Mouse (Mus musculus): ENCODE measurements around the gene Gcdh. TPM values are rescaled to one million over a fixed set of nuclear protein-coding genes. Genes with fewer than 3 reads are reported as not detected.

Gcdh gene
- polyA plus RNA-seq, 2 experiments, result 29.8 to 58.9 TPM

DNA sequence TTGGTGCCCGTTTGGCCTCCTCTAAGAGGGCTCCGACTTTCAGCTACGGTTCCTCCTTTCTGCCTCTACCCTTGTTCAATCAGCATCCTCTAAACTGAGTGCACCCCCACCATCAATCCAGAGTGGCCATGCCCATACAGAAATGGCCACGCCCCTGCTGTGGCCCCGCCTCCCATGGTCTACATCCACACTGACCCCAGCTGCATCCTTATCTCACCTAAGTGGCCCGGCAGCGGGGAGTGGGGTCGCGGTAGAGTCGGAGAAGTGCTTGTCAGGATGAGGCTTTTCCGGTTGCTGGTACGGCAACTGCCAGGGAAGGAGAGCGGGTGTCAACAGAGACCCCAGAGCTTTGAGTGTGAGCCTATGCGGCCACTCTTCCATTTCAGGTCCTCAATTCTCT, 41.8 kb upstream of the Gcdh start:
- WGBS, result 6% methylated on average over 14 of the region's 14 CpGs
- Histone ChIP-seq H3K27ac (replicated peaks; ENCODE audit: low read depth, low read length) (no peak overlapping the region), H3K9ac (ENCODE audit: low read depth, low read length, severe bottlenecking) (no peak overlapping the region), H3K4me2 (replicated peaks; ENCODE audit: low read depth, low read length, severe bottlenecking) (no peak overlapping the region), H3K9me3 (ENCODE audit: control insufficient read depth, low read length) (no peaks in the 10 kb centered on the region), H3K27me3 (ENCODE audit: control insufficient read depth, insufficient read depth, low read length) (peaks cover 54% of the 10 kb centered on the region), H3K4me1 (ENCODE audit: control insufficient read depth, insufficient read depth, low read length) (peaks cover 6% of the 10 kb centered on the region), H3K36me3 (ENCODE audit: control insufficient read depth, insufficient read depth, low read length) (no peaks in the 10 kb centered on the region), H3K4me3 (replicated peaks; ENCODE audit: low read length) (no peak overlapping the region)
- TF ChIP-seq POLR2A (IDR thresholded peaks at IDR 0.05; ENCODE audit: borderline replicate concordance, extremely low read depth, insufficient read depth, insufficient read length), result no peak
- ATAC-seq (ENCODE audit: low FRiP score, low read depth), result no peak
- DNase-seq (ENCODE audit: low spot score), result no peak

DNA sequence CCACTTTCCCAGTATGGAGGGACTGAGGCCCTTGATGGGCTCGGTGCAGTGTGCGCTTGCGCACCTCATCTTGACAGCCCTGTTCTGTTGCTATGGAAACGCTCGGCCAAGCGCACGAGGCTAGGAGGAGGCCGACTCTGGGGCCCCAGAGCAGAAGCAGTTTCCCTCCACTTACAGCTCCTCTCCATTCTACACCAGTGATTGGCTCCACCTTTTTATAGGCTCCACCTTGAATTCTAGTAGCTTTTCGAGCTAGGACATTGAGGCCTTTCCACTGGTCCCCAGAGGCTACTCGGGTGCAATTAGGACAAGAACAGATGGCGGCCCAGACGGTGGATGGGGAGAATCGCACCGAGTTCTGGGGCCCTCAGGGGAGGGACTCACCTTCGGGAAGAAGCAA, 41.1 kb upstream of the Gcdh start:
- under 1% methylated on average over 15 of the region's 15 CpGs for WGBS
- Histone ChIP-seq H3K9me3 (ENCODE audit: control insufficient read depth, low read length) (no peaks in the 10 kb centered on the region), H3K4me1 (ENCODE audit: control insufficient read depth, insufficient read depth, low read length) (peaks cover 6% of the 10 kb centered on the region), H3K27me3 (ENCODE audit: control insufficient read depth, insufficient read depth, low read length) (peaks cover 60% of the 10 kb centered on the region), H3K36me3 (ENCODE audit: control insufficient read depth, insufficient read depth, low read length) (no peaks in the 10 kb centered on the region), H3K9ac (ENCODE audit: low read depth, low read length, severe bottlenecking) (no peak overlapping the region), H3K27ac (replicated peaks; ENCODE audit: low read depth, low read length) (no peak overlapping the region), H3K4me2 (replicated peaks; ENCODE audit: low read depth, low read length, severe bottlenecking) (no peak overlapping the region), H3K4me3 (replicated peaks; ENCODE audit: low read length) (no peak overlapping the region)
- no peak for ATAC-seq (ENCODE audit: low FRiP score, low read depth)
- TF ChIP-seq POLR2A (IDR thresholded peaks at IDR 0.05; ENCODE audit: borderline replicate concordance, extremely low read depth, insufficient read depth, insufficient read length), result no peak
- peak; percentile 29 for DNase-seq (ENCODE audit: low spot score)

DNA sequence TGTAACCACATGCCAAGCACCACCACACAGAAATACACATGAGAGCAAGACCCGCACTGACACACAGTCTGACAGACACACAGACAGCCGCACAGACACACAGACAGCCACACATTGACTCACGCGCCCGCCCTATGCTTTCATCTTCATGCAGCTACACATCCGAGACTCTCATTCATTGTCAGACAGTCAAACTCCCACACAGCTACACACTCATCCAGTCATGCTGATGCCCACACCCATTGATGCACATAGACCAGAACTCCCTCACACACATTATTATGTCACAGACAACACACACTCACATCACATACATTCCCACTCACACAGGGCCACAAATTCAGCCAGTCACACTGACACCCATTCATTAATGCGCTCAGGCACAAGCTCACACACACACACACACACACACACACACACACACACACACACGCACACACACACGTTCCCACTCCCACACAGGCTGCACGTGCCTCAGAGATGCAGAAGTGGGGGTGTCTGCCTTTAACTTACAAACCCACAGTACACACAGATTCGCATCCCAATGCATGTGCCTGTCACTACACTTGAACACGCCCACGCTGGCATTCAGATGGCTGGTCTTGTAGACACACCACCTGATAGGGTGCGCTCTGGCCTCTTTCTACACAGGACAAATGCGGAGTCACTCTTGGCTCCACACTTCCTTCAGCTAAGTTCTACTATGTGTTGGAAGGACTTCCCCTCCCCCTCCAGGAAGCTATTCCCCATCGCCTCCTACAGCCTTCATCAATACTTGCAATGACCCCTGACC, 40.2 kb upstream of the Gcdh start:
- no peak overlapping the region for H3K4me3 ChIP-seq (replicated peaks; ENCODE audit: low read length)
- no peaks in the 10 kb centered on the region for H3K9me3 ChIP-seq (ENCODE audit: control insufficient read depth, low read length)
- WGBS, result 78% methylated on average over 16 of the region's 16 CpGs
- no peak overlapping the region for H3K27ac ChIP-seq (replicated peaks; ENCODE audit: low read depth, low read length)
- no peaks in the 10 kb centered on the region for H3K36me3 ChIP-seq (ENCODE audit: control insufficient read depth, insufficient read depth, low read length)
- peaks cover 6% of the 10 kb centered on the region for H3K4me1 ChIP-seq (ENCODE audit: control insufficient read depth, insufficient read depth, low read length)
- no peak overlapping the region for H3K4me2 ChIP-seq (replicated peaks; ENCODE audit: low read depth, low read length, severe bottlenecking)
- no peak for TF ChIP-seq POLR2A (IDR thresholded peaks at IDR 0.05; ENCODE audit: borderline replicate concordance, extremely low read depth, insufficient read depth, insufficient read length)
- peaks cover 68% of the 10 kb centered on the region for H3K27me3 ChIP-seq (ENCODE audit: control insufficient read depth, insufficient read depth, low read length)
- no peak overlapping the region for H3K9ac ChIP-seq (ENCODE audit: low read depth, low read length, severe bottlenecking)
- ATAC-seq (ENCODE audit: low FRiP score, low read depth), result no peak
- no peak for DNase-seq (ENCODE audit: low spot score)

DNA sequence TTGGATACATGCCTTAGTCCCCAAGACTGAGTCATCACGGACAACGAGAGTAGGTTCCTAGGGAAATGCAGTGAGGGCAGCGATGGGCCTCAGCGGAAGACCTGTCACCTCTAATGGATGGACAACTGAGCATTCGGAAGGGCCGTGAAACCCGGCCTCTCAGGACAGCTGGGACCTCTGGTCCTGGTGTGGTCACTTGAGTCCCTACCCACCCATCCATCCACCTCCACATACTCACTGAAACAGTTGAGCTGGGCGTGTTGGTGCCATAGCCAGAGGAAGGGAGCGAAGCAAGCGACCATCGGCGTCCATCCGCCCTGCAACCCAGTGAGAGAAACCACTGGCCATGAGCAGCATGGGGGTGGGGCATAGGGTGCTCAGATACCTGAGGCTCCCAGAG, 36.9 kb upstream of the Gcdh start:
- Histone ChIP-seq H3K9me3 (ENCODE audit: control insufficient read depth, low read length) (no peaks in the 10 kb centered on the region), H3K4me1 (ENCODE audit: control insufficient read depth, insufficient read depth, low read length) (peaks cover 3% of the 10 kb centered on the region; the same call in 1 of the 2 replicates), H3K27me3 (ENCODE audit: control insufficient read depth, insufficient read depth, low read length) (peaks cover 39% of the 10 kb centered on the region), H3K36me3 (ENCODE audit: control insufficient read depth, insufficient read depth, low read length) (no peaks in the 10 kb centered on the region), H3K4me2 (replicated peaks; ENCODE audit: low read depth, low read length, severe bottlenecking) (no peak overlapping the region), H3K9ac (ENCODE audit: low read depth, low read length, severe bottlenecking) (no peak overlapping the region), H3K4me3 (replicated peaks; ENCODE audit: low read length) (no peak overlapping the region), H3K27ac (replicated peaks; ENCODE audit: low read depth, low read length) (no peak overlapping the region)
- ATAC-seq (ENCODE audit: low FRiP score, low read depth) (no peak), DNase-seq (ENCODE audit: low spot score) (no peak)
- WGBS, result 89% methylated on average over 13 of the region's 13 CpGs
- TF ChIP-seq POLR2A (IDR thresholded peaks at IDR 0.05; ENCODE audit: borderline replicate concordance, extremely low read depth, insufficient read depth, insufficient read length), result no peak

DNA sequence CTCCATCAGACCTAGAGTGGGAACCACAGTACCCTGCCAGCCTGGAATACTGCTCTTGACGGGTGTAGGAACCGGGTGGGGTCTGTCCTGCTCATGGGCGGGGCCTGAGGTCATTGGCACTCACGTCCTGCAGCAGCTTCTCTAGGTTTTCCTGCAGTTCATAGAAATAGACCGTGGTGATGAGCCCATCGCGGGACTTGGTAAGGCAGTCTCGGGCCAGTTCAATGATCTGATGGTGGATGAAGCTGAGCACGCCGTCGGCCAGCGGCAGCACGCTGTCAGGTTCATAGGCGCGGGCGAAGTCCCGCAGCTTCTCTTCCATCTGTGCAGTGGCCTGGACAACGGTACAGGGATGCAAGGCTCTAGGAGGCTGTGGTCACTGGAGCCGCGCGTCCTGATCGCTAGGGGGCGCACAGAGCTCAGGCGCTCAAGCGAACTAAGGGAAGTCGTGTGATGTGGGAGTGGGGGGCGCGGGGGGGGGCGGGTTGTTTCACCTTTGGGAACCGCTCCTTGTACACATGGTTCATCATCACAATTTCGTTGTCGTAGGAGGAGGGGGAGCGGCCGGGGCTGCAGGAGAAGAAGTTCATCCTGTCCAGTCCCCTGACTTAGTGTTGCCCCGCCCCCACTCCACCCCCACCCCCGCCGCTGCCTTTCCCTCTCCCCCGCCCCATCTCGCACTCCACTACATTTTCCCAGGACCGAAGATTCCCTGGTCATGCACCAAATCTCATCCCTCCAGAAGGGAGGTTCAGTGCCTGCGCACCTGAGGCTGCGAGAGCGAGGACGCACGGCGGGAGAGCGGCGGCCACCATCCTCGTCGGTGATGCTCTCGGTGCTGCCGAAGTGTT, 35.0 kb upstream of the Gcdh start:
- DNase-seq (ENCODE audit: low spot score), result peak; percentile 46
- peaks cover 23% of the 10 kb centered on the region for H3K27me3 ChIP-seq (ENCODE audit: control insufficient read depth, insufficient read depth, low read length)
- ATAC-seq (ENCODE audit: low FRiP score, low read depth), result peak; percentile 82
- 4% methylated on average over 46 of the region's 52 CpGs for WGBS
- H3K4me1 ChIP-seq (ENCODE audit: control insufficient read depth, insufficient read depth, low read length), result no peaks in the 10 kb centered on the region
- no peak for TF ChIP-seq POLR2A (IDR thresholded peaks at IDR 0.05; ENCODE audit: borderline replicate concordance, extremely low read depth, insufficient read depth, insufficient read length)
- H3K9ac ChIP-seq (ENCODE audit: low read depth, low read length, severe bottlenecking), result peak overlapping the region; percentile 28; the same call in 1 of the 2 replicates
- H3K9me3 ChIP-seq (ENCODE audit: control insufficient read depth, low read length), result no peaks in the 10 kb centered on the region
- H3K36me3 ChIP-seq (ENCODE audit: control insufficient read depth, insufficient read depth, low read length), result no peaks in the 10 kb centered on the region
- peak overlapping the region; percentile 35 for H3K4me3 ChIP-seq (replicated peaks; ENCODE audit: low read length)
- peak overlapping the region; percentile 77 for H3K4me2 ChIP-seq (replicated peaks; ENCODE audit: low read depth, low read length, severe bottlenecking)
- no peak overlapping the region for H3K27ac ChIP-seq (replicated peaks; ENCODE audit: low read depth, low read length)
